Mouse (Mus musculus) G1E-ER4 (cell line): ENCODE measurements around the gene Abhd8. TPM values are rescaled to one million over a fixed set of nuclear protein-coding genes. Genes with fewer than 3 reads are reported as not detected.

Experiments
- GATA1 ChIP-seq: IDR thresholded peaks from one replicate; pipeline ENCODE4 v1.8.0; 2012; ENCODE audit warnings: low read length, inconsistent platforms
- polyA plus RNA-seq: library from polyadenylated mRNA; stranded (reverse); fragments of >175 nt; gene quantifications from 2 replicates; pipeline ENCODE4 v1.2.3, GENCODE M21; 2012

Gene Abhd8
- polyA plus RNA-seq, 1 experiment = 25.3 TPM

DNA sequence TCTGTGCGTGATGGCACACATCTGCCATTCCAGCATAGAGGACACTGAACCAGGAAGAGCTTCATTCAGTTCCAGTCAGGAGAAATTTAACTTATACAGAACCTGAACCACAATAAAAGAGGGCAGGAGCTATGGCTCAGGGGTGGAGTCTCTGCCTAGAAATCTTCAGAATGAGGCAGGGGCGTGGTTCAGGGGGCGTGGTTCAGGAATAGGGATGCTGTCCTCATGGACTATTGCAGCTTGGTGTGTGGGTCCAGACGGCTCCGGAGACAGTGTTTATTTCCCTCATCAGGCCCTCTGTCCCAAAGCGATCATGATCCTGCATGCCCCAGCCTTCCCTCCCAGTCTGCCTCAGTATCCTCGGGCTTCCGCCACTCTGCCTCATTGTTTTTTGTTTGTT, 8.8 kb downstream of the Abhd8 start:
- TF ChIP-seq GATA1 = no peak

DNA sequence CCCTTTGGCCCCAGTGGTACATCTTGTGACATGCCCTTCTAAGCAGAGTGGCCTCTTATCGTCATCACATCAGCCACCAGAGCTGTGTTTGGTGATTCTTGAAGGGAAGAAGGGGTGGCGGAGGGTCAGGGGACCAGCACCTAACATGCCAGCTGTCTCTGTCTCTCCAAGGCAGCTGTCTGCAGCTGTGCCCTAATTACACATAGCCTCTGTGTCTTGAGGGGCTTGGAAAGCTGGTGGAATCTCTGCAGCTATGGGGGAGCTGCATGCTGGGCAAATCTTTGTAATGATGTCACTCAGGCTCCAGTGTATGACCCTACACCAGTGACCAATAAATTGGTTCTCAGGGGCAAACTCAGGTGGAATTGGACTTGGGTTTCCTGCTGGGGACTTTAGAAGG, 10.8 kb downstream of the Abhd8 start:
- TF ChIP-seq GATA1 = no peak

DNA sequence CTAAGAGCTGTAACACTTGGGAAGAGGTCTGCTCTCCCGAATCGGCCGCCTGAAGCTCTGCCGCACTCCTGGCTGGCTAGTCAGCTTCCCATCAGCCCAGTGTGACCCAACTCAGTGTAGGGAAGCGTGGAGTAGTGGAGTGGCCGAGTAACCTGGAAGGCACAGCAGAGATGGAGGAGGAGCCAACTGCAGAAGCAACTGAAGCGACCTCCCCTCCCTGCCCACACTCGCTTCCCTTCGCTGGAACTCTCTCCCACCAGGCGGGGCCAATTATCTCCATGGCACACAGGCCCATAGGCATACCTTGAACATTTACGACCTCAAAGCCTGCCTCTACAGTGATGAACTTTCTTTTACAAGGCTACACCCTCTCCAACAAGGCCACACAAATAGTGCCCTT, 11.7 kb downstream of the Abhd8 start:
- no peak for TF ChIP-seq GATA1

DNA sequence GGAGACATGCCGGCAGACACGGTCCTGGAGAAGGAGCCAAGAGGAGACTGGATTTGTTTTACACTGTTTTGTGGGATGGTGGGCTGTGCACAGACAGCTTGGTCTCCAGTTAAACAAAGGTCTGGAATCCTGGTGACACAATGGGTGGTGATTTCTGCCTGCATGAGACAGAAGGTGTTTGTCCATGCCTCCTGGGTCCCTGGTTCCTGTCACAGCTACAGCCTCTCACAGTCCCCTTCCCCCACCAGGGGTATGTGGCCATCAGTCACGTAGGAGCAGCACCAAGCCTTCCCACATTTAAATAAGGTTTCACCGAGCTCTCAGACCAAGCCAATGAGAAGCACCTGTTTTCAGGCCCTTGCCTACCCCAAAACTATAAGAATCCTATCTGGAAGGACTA, 12.1 kb downstream of the Abhd8 start:
- TF ChIP-seq GATA1 = no peak

DNA sequence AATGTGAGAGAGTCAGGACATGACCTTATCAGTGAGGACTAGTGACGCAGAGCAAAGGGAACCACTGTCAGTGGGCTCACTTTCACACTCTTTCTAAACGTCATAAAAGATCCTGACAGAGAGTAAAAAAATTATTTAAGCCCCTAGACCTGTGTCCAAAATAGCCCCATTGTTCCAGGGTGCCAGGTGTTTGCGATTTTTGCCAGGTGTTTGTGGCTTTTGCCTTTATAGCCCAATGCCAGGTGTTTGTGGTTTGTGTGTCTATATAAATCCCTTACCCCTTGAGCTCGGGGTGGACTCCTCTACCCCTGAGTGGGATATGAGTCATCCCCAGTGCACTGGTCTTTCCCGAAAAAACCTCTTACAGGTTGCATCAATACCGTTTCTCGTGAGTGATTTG, 18.4 kb downstream of the Abhd8 start:
- no peak for TF ChIP-seq GATA1

DNA sequence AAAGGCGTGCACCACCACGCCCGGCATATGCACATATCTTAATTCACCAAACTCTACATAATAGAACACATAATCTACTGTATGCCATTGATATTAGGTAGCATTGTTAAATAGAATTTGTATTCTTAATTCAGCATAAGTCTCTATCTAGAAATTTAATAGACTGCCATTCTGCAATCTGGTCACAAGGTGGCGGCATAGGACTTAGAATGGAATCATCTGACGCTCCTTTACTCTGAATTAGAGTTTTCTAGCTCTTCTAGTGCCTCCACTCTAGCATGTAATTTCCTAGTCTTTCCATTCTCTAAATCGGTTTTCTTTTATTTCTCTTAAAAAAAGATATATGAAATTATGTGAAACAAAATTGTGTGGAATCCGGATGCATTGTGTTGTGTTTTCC, 22.1 kb downstream of the Abhd8 start:
- no peak for TF ChIP-seq GATA1

DNA sequence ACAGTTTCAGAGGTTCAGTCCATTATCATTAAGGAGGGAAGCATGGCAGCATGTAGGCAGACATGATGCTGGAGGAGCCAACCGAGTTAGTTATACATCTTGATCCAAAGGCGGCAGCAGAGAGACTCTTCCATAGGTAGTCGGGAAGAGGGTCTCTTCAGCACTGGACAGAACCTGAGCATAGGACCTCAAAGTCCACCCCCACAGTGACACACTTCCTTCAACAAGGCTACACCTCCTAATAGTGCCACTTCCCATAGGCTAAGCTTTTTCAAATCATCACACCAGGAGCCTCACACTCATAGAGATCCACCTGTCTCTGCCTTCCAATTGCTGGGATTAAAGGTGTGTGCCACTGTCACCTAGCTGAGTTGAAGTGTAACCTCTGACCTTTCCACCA, 26.4 kb downstream of the Abhd8 start:
- no peak for TF ChIP-seq GATA1

DNA sequence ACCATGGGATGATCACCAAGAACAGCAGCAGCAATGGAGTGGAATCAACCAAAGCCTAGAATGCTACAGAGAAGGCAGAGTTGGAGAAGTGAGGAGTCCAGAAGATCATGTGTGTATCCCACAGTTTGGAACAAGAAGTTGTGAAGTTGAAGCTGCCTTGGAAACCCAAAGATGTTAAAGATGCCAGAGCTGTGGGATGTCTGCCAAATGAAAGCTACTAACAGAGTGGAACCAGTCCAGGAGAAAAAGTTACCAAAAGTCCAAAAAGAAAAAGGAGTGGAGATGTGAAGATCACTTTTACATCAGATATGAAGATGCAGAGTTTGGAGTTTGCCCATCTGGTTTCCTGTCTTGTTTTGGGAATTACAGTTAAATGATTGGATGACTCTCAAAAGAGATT, 41.3 kb downstream of the Abhd8 start:
- no peak for TF ChIP-seq GATA1

DNA sequence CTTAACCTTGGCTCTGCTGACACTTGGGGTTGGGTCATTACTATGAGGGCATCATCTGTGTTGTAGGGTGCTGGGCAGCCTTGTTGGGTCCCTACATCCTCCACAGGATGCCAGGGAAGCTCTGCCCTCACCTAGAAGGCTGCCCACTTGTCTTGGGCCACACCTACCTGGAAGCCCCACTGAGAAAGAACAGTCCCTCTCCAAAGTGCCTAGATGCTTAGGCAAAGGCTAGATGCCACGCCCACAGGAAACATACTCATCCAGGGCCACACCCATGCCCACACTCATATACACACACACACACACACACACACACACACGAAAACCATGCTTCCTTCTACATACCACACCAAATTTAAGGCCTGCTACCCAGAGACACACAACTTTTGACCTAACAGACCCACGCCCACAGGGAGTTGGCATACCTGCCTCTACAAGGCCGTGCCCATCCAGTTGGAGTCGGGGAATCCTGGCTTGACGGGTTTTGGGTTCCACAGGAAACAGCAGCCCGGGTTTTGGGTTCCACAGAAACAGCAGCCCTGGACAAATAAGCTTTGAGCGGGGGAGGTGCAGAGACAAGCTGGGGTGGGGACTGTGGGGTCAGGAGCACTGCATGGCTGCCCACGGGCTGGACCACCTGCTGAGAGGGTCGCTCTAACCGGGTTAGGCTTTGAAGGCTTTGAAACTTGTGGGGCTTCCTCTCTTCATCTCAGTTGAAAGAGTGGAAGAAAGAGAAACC, 51.8 kb downstream of the Abhd8 start:
- no peak for TF ChIP-seq GATA1

DNA sequence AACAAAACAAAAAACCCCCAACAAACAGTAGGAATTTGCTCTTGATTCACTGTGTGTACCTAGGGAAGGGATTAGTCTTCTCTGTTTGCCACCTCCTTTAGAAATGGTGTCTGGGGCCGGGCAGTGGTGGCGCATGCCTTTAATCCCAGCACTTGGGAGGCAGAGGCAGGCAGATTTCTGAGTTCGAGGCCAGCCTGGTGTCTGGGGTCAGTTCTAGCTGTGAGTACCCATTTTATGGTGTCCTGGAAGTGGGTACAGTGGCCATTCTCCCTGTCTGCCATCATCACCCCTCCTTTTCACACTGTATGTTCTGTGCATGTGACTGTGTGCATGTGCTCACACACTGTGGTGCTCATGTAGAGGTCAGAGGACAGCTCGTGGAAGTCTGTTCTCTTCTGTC, 55.2 kb downstream of the Abhd8 start:
- no peak for TF ChIP-seq GATA1

DNA sequence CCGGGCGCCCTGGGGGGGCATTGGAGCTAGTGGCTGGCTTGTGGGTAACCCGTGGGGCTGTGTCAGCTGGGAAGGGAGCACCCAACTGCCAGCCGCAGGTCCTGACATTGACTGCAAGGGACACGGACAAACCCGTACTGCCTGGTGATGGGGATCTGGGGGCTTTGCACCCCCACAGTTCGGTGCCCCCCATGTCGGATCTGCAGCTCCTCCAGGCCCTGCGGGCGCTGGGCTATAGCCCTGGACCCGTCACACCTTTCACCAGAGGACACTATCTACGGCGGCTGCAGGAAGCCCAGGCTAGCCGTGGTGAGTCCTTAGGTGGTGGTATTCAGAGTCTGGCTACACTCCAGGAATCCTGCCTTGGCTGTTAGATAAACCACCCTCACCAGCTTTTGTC, 56.0 kb downstream of the Abhd8 start:
- no peak for TF ChIP-seq GATA1

Other genes starting within 250 kb of the Abhd8 start
- 56.8 and 57.3 TPM in 2 replicates for gene Myo9b, start 190.9 kb downstream of the Abhd8 start, polyA plus RNA-seq
- 15.7 and 24.4 TPM in 2 replicates for gene Haus8, start 190.7 kb downstream of the Abhd8 start, polyA plus RNA-seq
- gene Use1, start 96.8 kb downstream of the Abhd8 start, polyA plus RNA-seq = 183 and 196 TPM in 2 replicates
- 51.3 and 71.7 TPM in 2 replicates for gene Ocel1, start 92.4 kb downstream of the Abhd8 start, polyA plus RNA-seq
- gene Nr2f6, start 81.7 kb downstream of the Abhd8 start, polyA plus RNA-seq = 63.4 and 72.0 TPM in 2 replicates
- gene Ushbp1, start 67.9 kb downstream of the Abhd8 start, polyA plus RNA-seq = 0.04 and 0.10 TPM in 2 replicates
- gene Babam1, start 66.8 kb downstream of the Abhd8 start, polyA plus RNA-seq = 146 and 153 TPM in 2 replicates
- gene Ankle1, start 57.6 kb downstream of the Abhd8 start, polyA plus RNA-seq = 39.7 and 50.9 TPM in 2 replicates
- gene Mrpl34, start 1.3 kb upstream of the Abhd8 start, polyA plus RNA-seq = 221 and 248 TPM in 2 replicates
- gene Dda1, start 5.5 kb upstream of the Abhd8 start, polyA plus RNA-seq = 284 and 345 TPM in 2 replicates
- 1.1 and 1.2 TPM in 2 replicates for gene Ano8, start 22.3 kb upstream of the Abhd8 start, polyA plus RNA-seq
- gene Gtpbp3, start 24.4 kb upstream of the Abhd8 start, polyA plus RNA-seq = 40.9 and 51.0 TPM in 2 replicates
- gene Plvap, start 48.1 kb upstream of the Abhd8 start, polyA plus RNA-seq = 1.9 and 2.4 TPM in 2 replicates
- gene Ccdc194, start 62.1 kb upstream of the Abhd8 start, polyA plus RNA-seq = not detected in 2 replicates
- 17.1 and 18.8 TPM in 2 replicates for gene Bst2, start 73.8 kb upstream of the Abhd8 start, polyA plus RNA-seq
- 135 and 147 TPM in 2 replicates for gene Mvb12a, start 79.3 kb upstream of the Abhd8 start, polyA plus RNA-seq
- gene Tmem221, start 95.2 kb upstream of the Abhd8 start, polyA plus RNA-seq = not detected in 2 replicates
- not detected in 2 replicates for gene Nxnl1, start 102.9 kb upstream of the Abhd8 start, polyA plus RNA-seq
- not detected in 2 replicates for gene Slc27a1, start 105.2 kb upstream of the Abhd8 start, polyA plus RNA-seq
- 435 and 550 TPM in 2 replicates for gene Pgls, start 128.5 kb upstream of the Abhd8 start, polyA plus RNA-seq
- 7.9 and 8.6 TPM in 2 replicates for gene Fam129c, start 134.0 kb upstream of the Abhd8 start, polyA plus RNA-seq
- gene Colgalt1, start 147.3 kb upstream of the Abhd8 start, polyA plus RNA-seq = 41.9 and 53.0 TPM in 2 replicates
- 0.41 and 0.52 TPM in 2 replicates for gene Unc13a, start 208.1 kb upstream of the Abhd8 start, polyA plus RNA-seq
- 27.6 and 33.8 TPM in 2 replicates for gene Jak3, start 212.6 kb upstream of the Abhd8 start, polyA plus RNA-seq
- 4.6 and 5.5 TPM in 2 replicates for gene Insl3, start 225.6 kb upstream of the Abhd8 start, polyA plus RNA-seq
- 0.02 TPM in 1 of 2 replicates, not detected in the other for gene B3gnt3, start 238.1 kb upstream of the Abhd8 start, polyA plus RNA-seq